ENCODE assay signal across 8 mouse cellular contexts in genomic region chr15:78554545-78555313, GRCm38 (mm10). TPM values are rescaled to one million over a fixed set of nuclear protein-coding genes. Genes with fewer than 3 reads are reported as not detected.
DNase-seq lines count a peak whose midpoint lies in the region; ATAC-seq and TF ChIP-seq lines count a peak whose summit lies in the region.

No protein-coding gene starts in this region.

- 62% methylated on average over 25 of the region's 25 CpGs for WGBS in hindbrain, embryonic 10.5 days
- WGBS in hindbrain, embryonic 11.5 days: 60% methylated on average over 25 of the region's 25 CpGs
- 60% methylated on average over 25 of the region's 25 CpGs for WGBS in kidney, postnatal 0 days

- no peak for DNase-seq in hindbrain, embryonic 10.5 days (ENCODE audit: low spot score)
- DNase-seq in hindbrain, embryonic 11.5 days (ENCODE audit: low spot score): no peak
- no peak for DNase-seq in testis, postnatal 10 days (ENCODE audit: low spot score)
- peak; percentile 69 for DNase-seq in kidney, postnatal 0 days (ENCODE audit: low spot score)
- DNase-seq in adipocyte (ENCODE audit: low spot score): no peak
- no peak for DNase-seq in Muller cell, postnatal 12 days (ENCODE audit: inconsistent ontology term)
- no peak for DNase-seq in left cerebral cortex, adult 18-20 months (ENCODE audit: low spot score in 2 of 2)

- ATAC-seq in hindbrain, embryonic 11.5 days (ENCODE audit: low FRiP score): no peak
- no peak for ATAC-seq in kidney, postnatal 0 days (replicated peaks; ENCODE audit: low FRiP score, low read depth)

- TF ChIP-seq CTCF in testis, adult 2 months (IDR thresholded peaks at IDR 0.05; ENCODE audit: control insufficient read depth, insufficient read depth, insufficient replicate concordance, low read depth, low read length): no peak
- peak; percentile 8; the same call in 1 of the 2 replicates for TF ChIP-seq CTCF in kidney, postnatal 0 days (IDR thresholded peaks at IDR 0.05; ENCODE audit: low read depth)

- peak overlapping the region; percentile 21; the same call in 1 of the 2 replicates for H3K4me3 ChIP-seq in hindbrain, embryonic 10.5 days
- no peak overlapping the region for H3K4me3 ChIP-seq in hindbrain, embryonic 11.5 days (ENCODE audit: low read depth, low read length)
- H3K4me3 ChIP-seq in testis, adult 2 months (ENCODE audit: control insufficient read depth, low read depth, low read length): peak overlapping the region; percentile 73
- H3K4me3 ChIP-seq in kidney, postnatal 0 days (replicated peaks; ENCODE audit: low read depth, low read length): no peak overlapping the region

- H3K27ac ChIP-seq in hindbrain, embryonic 10.5 days: no peak overlapping the region
- no peak overlapping the region for H3K27ac ChIP-seq in hindbrain, embryonic 11.5 days (ENCODE audit: low read depth, low read length)
- H3K27ac ChIP-seq in testis, adult 2 months (ENCODE audit: control insufficient read depth, insufficient read depth, low read depth, low read length): no peak overlapping the region
- H3K27ac ChIP-seq in kidney, postnatal 0 days: no peak overlapping the region

- H3K9ac ChIP-seq in hindbrain, embryonic 11.5 days (ENCODE audit: low read depth, low read length): no peak overlapping the region
- H3K9ac ChIP-seq in kidney, postnatal 0 days (ENCODE audit: low read depth, low read length): no peak overlapping the region

- H3K4me1 ChIP-seq in hindbrain, embryonic 10.5 days (replicated peaks): peaks cover 32% of the 10 kb centered on the region
- H3K4me1 ChIP-seq in hindbrain, embryonic 11.5 days (replicated peaks; ENCODE audit: control insufficient read depth, insufficient read depth, low read length): no peaks in the 10 kb centered on the region
- H3K4me1 ChIP-seq in testis, adult 2 months (ENCODE audit: control insufficient read depth, insufficient read depth, low read length): peaks cover 6% of the 10 kb centered on the region
- no peaks in the 10 kb centered on the region for H3K4me1 ChIP-seq in kidney, postnatal 0 days (replicated peaks; ENCODE audit: insufficient read depth, low read length)

- H3K36me3 ChIP-seq in hindbrain, embryonic 10.5 days: no peaks in the 10 kb centered on the region
- H3K36me3 ChIP-seq in hindbrain, embryonic 11.5 days (ENCODE audit: control insufficient read depth, insufficient read depth, low read length): no peaks in the 10 kb centered on the region
- no peaks in the 10 kb centered on the region for H3K36me3 ChIP-seq in testis, adult 2 months (ENCODE audit: control insufficient read depth, insufficient read depth, low read length)
- no peaks in the 10 kb centered on the region for H3K36me3 ChIP-seq in kidney, postnatal 0 days (ENCODE audit: insufficient read depth, low read length)

- no peak for TF ChIP-seq POLR2A in testis, adult 2 months (IDR thresholded peaks at IDR 0.05; ENCODE audit: control insufficient read depth, low read depth, low read length)

- H3K9me3 ChIP-seq in hindbrain, embryonic 10.5 days: peaks cover 9% of the 10 kb centered on the region; the same call in 1 of the 2 replicates
- H3K9me3 ChIP-seq in hindbrain, embryonic 11.5 days (ENCODE audit: control insufficient read depth, low read length): no peaks in the 10 kb centered on the region
- H3K9me3 ChIP-seq in kidney, postnatal 0 days (replicated peaks; ENCODE audit: low read length): no peaks in the 10 kb centered on the region; the same call in 1 of the 2 replicates

- no peaks in the 10 kb centered on the region for H3K27me3 ChIP-seq in hindbrain, embryonic 10.5 days (ENCODE audit: insufficient read depth, poor library complexity, severe bottlenecking)
- H3K27me3 ChIP-seq in hindbrain, embryonic 11.5 days (ENCODE audit: control insufficient read depth, insufficient read depth, low read length): no peaks in the 10 kb centered on the region
- no peaks in the 10 kb centered on the region for H3K27me3 ChIP-seq in testis, adult 2 months (ENCODE audit: control insufficient read depth, insufficient read depth, low read length)
- no peaks in the 10 kb centered on the region for H3K27me3 ChIP-seq in kidney, postnatal 0 days (ENCODE audit: insufficient read depth, low read length)

- no peak overlapping the region for H3K4me2 ChIP-seq in hindbrain, embryonic 11.5 days (replicated peaks; ENCODE audit: low read depth, low read length)
- peak overlapping the region; percentile 23; the same call in 1 of the 2 replicates for H3K4me2 ChIP-seq in kidney, postnatal 0 days (ENCODE audit: low read length)

RNA-seq across cellular contexts. Expression of gene Sstr3, which starts 10.2 kb away (rescaled TPM):
- 0.04 and 0.22 TPM in 2 replicates for polyA plus RNA-seq in hindbrain, embryonic 10.5 days (2016; fragmentation: Nextera tagmentation; extraction: Ambion mirVana)
- 0.10 and 0.22 TPM in 2 replicates for polyA plus RNA-seq in hindbrain, embryonic 11.5 days (2014; fragmentation: Nextera tagmentation; extraction: Ambion mirVana)
- polyA plus RNA-seq in testis, adult 2 months (2012; rRNA removed): 6.0 and 7.0 TPM in 2 replicates
- 0.17 and 0.28 TPM in 2 replicates for polyA plus RNA-seq in kidney, postnatal 0 days (2015; fragmentation: Nextera tagmentation; extraction: Ambion mirVana)
- 10 to 100 TPM; 22.1 to 25.2 TPM for total RNA-seq in left cerebral cortex, adult 18-20 months (2021)

RNA-seq across cellular contexts. Expression of gene Rac2, which starts 17.9 kb away (rescaled TPM):
- polyA plus RNA-seq in hindbrain, embryonic 10.5 days (2016; fragmentation: Nextera tagmentation; extraction: Ambion mirVana): 7.8 and 8.1 TPM in 2 replicates
- 6.4 and 7.6 TPM in 2 replicates for polyA plus RNA-seq in hindbrain, embryonic 11.5 days (2014; fragmentation: Nextera tagmentation; extraction: Ambion mirVana)
- polyA plus RNA-seq in testis, adult 2 months (2012; rRNA removed): 5.5 and 9.6 TPM in 2 replicates
- polyA plus RNA-seq in kidney, postnatal 0 days (2015; fragmentation: Nextera tagmentation; extraction: Ambion mirVana): 7.0 and 8.8 TPM in 2 replicates
- 1 to 10 TPM; 2.9 to 4.6 TPM for total RNA-seq in left cerebral cortex, adult 18-20 months (2021)

RNA-seq across cellular contexts. Expression of gene C1qtnf6, which starts 23.5 kb away (rescaled TPM):
- polyA plus RNA-seq in hindbrain, embryonic 10.5 days (2016; fragmentation: Nextera tagmentation; extraction: Ambion mirVana): 9.8 and 9.9 TPM in 2 replicates
- 11.8 and 12.4 TPM in 2 replicates for polyA plus RNA-seq in hindbrain, embryonic 11.5 days (2014; fragmentation: Nextera tagmentation; extraction: Ambion mirVana)
- 8.2 and 9.8 TPM in 2 replicates for polyA plus RNA-seq in testis, adult 2 months (2012; rRNA removed)
- polyA plus RNA-seq in kidney, postnatal 0 days (2015; fragmentation: Nextera tagmentation; extraction: Ambion mirVana): 28.2 and 28.4 TPM in 2 replicates
- 1 to 10 TPM in 1 of 2 experiments, under 1 TPM in 1; 0.84 to 1.3 TPM for total RNA-seq in left cerebral cortex, adult 18-20 months (2021)

RNA-seq across cellular contexts. Expression of gene Cyth4, which starts 42.1 kb away (rescaled TPM):
- polyA plus RNA-seq in hindbrain, embryonic 10.5 days (2016; fragmentation: Nextera tagmentation; extraction: Ambion mirVana): 4.9 and 8.1 TPM in 2 replicates
- 2.1 and 4.4 TPM in 2 replicates for polyA plus RNA-seq in hindbrain, embryonic 11.5 days (2014; fragmentation: Nextera tagmentation; extraction: Ambion mirVana)
- 1.4 and 1.9 TPM in 2 replicates for polyA plus RNA-seq in testis, adult 2 months (2012; rRNA removed)
- 5.4 and 6.2 TPM in 2 replicates for polyA plus RNA-seq in kidney, postnatal 0 days (2015; fragmentation: Nextera tagmentation; extraction: Ambion mirVana)
- total RNA-seq in left cerebral cortex, adult 18-20 months (2021): 10 to 100 TPM; 10.1 to 10.4 TPM

RNA-seq across cellular contexts. Expression of gene Il2rb, which starts 59.7 kb away (rescaled TPM):
- not detected in 2 replicates for polyA plus RNA-seq in hindbrain, embryonic 10.5 days (2016; fragmentation: Nextera tagmentation; extraction: Ambion mirVana)
- polyA plus RNA-seq in hindbrain, embryonic 11.5 days (2014; fragmentation: Nextera tagmentation; extraction: Ambion mirVana): not detected in 2 replicates
- 0.47 and 0.59 TPM in 2 replicates for polyA plus RNA-seq in testis, adult 2 months (2012; rRNA removed)
- polyA plus RNA-seq in kidney, postnatal 0 days (2015; fragmentation: Nextera tagmentation; extraction: Ambion mirVana): 0.55 and 1.1 TPM in 2 replicates
- under 1 TPM in 1 of 2 experiments, not detected in 1; 0.28 TPM for total RNA-seq in left cerebral cortex, adult 18-20 months (2021)

Comparison
In these comparisons a context has a peak if more than half of its experiments do, and no peak if none do; other contexts are left out.
1. H3K4me3 ChIP-seq: peak in hindbrain, embryonic 10.5 days (single experiment) and testis, adult 2 months (single experiment); none in hindbrain, embryonic 11.5 days (single experiment) and kidney, postnatal 0 days (single experiment).